Mouse (Mus musculus) embryonic facial prominence, embryonic 13.5 days (tissue): ENCODE measurements around the gene Wfdc11. TPM values are rescaled to one million over a fixed set of nuclear protein-coding genes. Genes with fewer than 3 reads are reported as not detected.
"Not testable (repeated sequence)": the region's sequence is repeated elsewhere in the genome, so short reads cannot be mapped to it uniquely, and the experiment has no call there.

ENCODE experiments used
- ATAC-seq: fragments of 200-750 bp; cut with Nextera tagmentation; 2 replicates; pipeline ENCODE4 v1.8.0; 2017; ENCODE audit warnings: low read depth; ENCODE audit not compliant: insufficient number of reproducible peaks, insufficient read depth, low FRiP score, low TSS enrichment
- H3K27ac ChIP-seq: fragments of 300-500 bp; sonication (generic); 2 replicates; pipeline ENCODE4 v1.5.1; 2015; ENCODE audit warnings: moderate library complexity, mild to moderate bottlenecking, inconsistent platforms
- H3K27me3 ChIP-seq: fragments of 300-500 bp; sonication (generic); 2 replicates; pipeline ENCODE4 v1.6.1; 2015; ENCODE audit warnings: mild to moderate bottlenecking, inconsistent platforms
- H3K36me3 ChIP-seq: fragments of 300-500 bp; sonication (generic); 2 replicates; pipeline ENCODE4 v1.6.1; 2015; ENCODE audit warnings: mild to moderate bottlenecking, inconsistent platforms
- H3K4me1 ChIP-seq: fragments of 300-500 bp; sonication (generic); 2 replicates; pipeline ENCODE4 v1.6.1; 2015; ENCODE audit warnings: inconsistent platforms
- H3K4me2 ChIP-seq: fragments of 300-500 bp; sonication (generic); 2 replicates; pipeline ENCODE4 v1.6.1; 2015; ENCODE audit warnings: moderate library complexity, mild to moderate bottlenecking, inconsistent platforms
- H3K4me3 ChIP-seq: fragments of 300-500 bp; sonication (generic); 2 replicates; pipeline ENCODE4 v1.5.1; 2015; ENCODE audit warnings: mild to moderate bottlenecking, inconsistent platforms
- H3K9ac ChIP-seq: fragments of 300-500 bp; sonication (generic); 2 replicates; pipeline ENCODE4 v1.6.1; 2015; ENCODE audit warnings: mild to moderate bottlenecking, inconsistent platforms
- H3K9me3 ChIP-seq: fragments of 300-500 bp; sonication (generic); 2 replicates; pipeline ENCODE4 v1.6.1; 2016; ENCODE audit warnings: inconsistent platforms
- whole genome bisulfite sequencing: fragments of 180-500 bp; shearing (Covaris S2); methylation state at CpG from one replicate; pipeline ENCODE4 v1.1.7; 2015; ENCODE audit warnings: mixed read lengths; 5-methylcytosine and 5-hydroxymethylcytosine counted together
- polyA plus RNA-seq: library from polyadenylated mRNA; unstranded; fragments of >200 nt; fragmentation: Nextera tagmentation; extraction: Ambion mirVana; gene quantifications from 2 replicates; pipeline ENCODE4 v1.2.1, GENCODE M21; 2015

Wfdc11 gene
- polyA plus RNA-seq, 1 experiment from 2014 or later = not detected

- H3K36me3 ChIP-seq = no peaks in the 10 kb centered on the region
- no peak overlapping the region for H3K9ac ChIP-seq
- no peaks in the 10 kb centered on the region for H3K4me1 ChIP-seq
- WGBS = 77% methylated on average over 9 of the region's 9 CpGs
- H3K27ac ChIP-seq = no peak overlapping the region
- no peak for ATAC-seq
- no peak overlapping the region for H3K4me2 ChIP-seq
- H3K4me3 ChIP-seq = no peak overlapping the region
- H3K9me3 ChIP-seq = no peaks in the 10 kb centered on the region
- H3K27me3 ChIP-seq = no peaks in the 10 kb centered on the region
Measured at GRCm38 (mm10) chr2:164635266-164635665, 38.6 kb downstream of the Wfdc11 start.

GRCm38 (mm10) chr2:164621775-164622174 lies 52.1 kb downstream of the Wfdc11 start:
- H3K27me3 ChIP-seq = no peaks in the 10 kb centered on the region
- no peak for ATAC-seq
- H3K27ac ChIP-seq = no peak overlapping the region
- no peak overlapping the region for H3K9ac ChIP-seq
- no peaks in the 10 kb centered on the region for H3K9me3 ChIP-seq
- 87% methylated on average over 4 of the region's 4 CpGs for WGBS
- no peak overlapping the region for H3K4me3 ChIP-seq
- no peaks in the 10 kb centered on the region for H3K4me1 ChIP-seq
- H3K36me3 ChIP-seq = no peaks in the 10 kb centered on the region
- H3K4me2 ChIP-seq = no peak overlapping the region

DNA sequence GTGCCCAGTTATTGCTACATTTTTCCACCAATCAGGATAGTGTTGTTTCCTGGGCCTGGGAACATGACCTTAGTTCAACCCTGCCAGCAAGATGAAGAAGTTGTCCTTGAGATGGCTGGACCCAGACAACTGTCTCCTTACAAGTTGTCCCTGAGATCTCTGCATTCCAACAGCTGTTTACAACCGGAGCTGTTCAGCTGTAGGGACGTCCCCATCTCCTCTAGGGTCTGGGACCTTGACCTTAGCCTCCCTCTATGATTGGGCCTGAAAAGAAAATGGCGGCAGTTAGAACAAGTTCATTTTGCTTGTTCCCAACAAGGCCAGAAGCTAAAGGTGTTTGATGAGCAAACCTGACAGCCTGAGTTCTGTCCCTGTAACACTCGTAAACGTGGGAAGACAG lies 54.8 kb downstream of the Wfdc11 start:
- Histone ChIP-seq H3K9ac (no peak overlapping the region), H3K27ac (no peak overlapping the region), H3K4me1 (no peaks in the 10 kb centered on the region), H3K9me3 (no peaks in the 10 kb centered on the region), H3K4me2 (no peak overlapping the region), H3K27me3 (no peaks in the 10 kb centered on the region), H3K36me3 (no peaks in the 10 kb centered on the region), H3K4me3 (no peak overlapping the region)
- 70% methylated on average over 5 of the region's 5 CpGs for WGBS
- ATAC-seq = no peak

DNA sequence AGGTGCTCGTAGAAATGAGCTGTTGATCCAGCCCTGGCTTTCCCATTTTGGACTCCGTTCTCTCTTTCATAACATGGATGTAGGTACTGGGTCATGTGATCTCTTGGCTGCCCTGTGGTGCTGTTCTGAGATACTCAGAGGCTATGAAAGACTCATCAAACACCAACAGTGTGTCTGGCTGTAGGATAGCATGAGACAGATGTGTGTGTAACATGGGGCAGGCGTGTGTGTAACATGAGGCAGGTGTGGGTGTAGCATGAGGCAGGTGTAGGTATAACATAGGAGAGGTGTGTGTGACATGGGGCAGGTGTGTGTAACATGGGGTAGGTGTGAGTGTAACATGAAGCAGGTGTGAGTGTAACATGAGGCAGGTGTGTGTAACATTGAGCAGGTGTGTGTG lies 58.5 kb downstream of the Wfdc11 start:
- Histone ChIP-seq H3K27ac (no peak overlapping the region), H3K4me3 (no peak overlapping the region), H3K4me1 (peaks cover 8% of the 10 kb centered on the region), H3K27me3 (no peaks in the 10 kb centered on the region), H3K36me3 (no peaks in the 10 kb centered on the region), H3K4me2 (no peak overlapping the region), H3K9ac (no peak overlapping the region), H3K9me3 (no peaks in the 10 kb centered on the region)
- no peak for ATAC-seq
- WGBS = 91% methylated on average over 3 of the region's 3 CpGs

- H3K4me1 ChIP-seq, H3K9ac ChIP-seq, H3K36me3 ChIP-seq, H3K9me3 ChIP-seq, H3K4me3 ChIP-seq, H3K27ac ChIP-seq, H3K4me2 ChIP-seq, ATAC-seq, H3K27me3 ChIP-seq: not testable (repeated sequence)
- WGBS = 60% methylated on average over 8 of the region's 8 CpGs
Measured at GRCm38 (mm10) chr2:164613471-164613870, 60.4 kb downstream of the Wfdc11 start, which contains the start of the genes Wfdc6b and Wfdc8. Gene Wfdc6b (plus strand): TSS chr2:164613522. Gene Wfdc8 (minus strand): TSS chr2:164613626.

Other genes starting within 250 kb of the Wfdc11 start
- gene Sdc4, start 230.2 kb downstream of the Wfdc11 start, polyA plus RNA-seq = 81.5 and 87.8 TPM in 2 replicates
- 56.0 and 65.9 TPM in 2 replicates for gene Sys1, start 217.1 kb downstream of the Wfdc11 start, polyA plus RNA-seq
- gene Gm20458, start 213.1 kb downstream of the Wfdc11 start, polyA plus RNA-seq = 7.7 and 8.3 TPM in 2 replicates
- gene Trp53tg5, start 200.4 kb downstream of the Wfdc11 start, polyA plus RNA-seq = not detected in 2 replicates
- 2.1 and 3.0 TPM in 2 replicates for gene Dbndd2, start 188.0 kb downstream of the Wfdc11 start, polyA plus RNA-seq
- 49.6 and 52.6 TPM in 2 replicates for gene Pigt, start 176.6 kb downstream of the Wfdc11 start, polyA plus RNA-seq
- 46.5 and 53.4 TPM in 2 replicates for gene Wfdc2, start 111.7 kb downstream of the Wfdc11 start, polyA plus RNA-seq
- gene Spint3, start 100.6 kb downstream of the Wfdc11 start, polyA plus RNA-seq = not detected in 2 replicates
- 0.80 TPM in 1 of 2 replicates, not detected in the other for gene Wfdc6a, start 88.6 kb downstream of the Wfdc11 start, polyA plus RNA-seq
- not detected in 2 replicates for gene Eppin, start 80.5 kb downstream of the Wfdc11 start, polyA plus RNA-seq
- not detected in 2 replicates for gene Wfdc6b, start 60.6 kb downstream of the Wfdc11 start, polyA plus RNA-seq
- gene Wfdc8, start 60.5 kb downstream of the Wfdc11 start, polyA plus RNA-seq = not detected in 2 replicates
- not detected in 2 replicates for gene Wfdc16, start 35.3 kb downstream of the Wfdc11 start, polyA plus RNA-seq
- gene Wfdc10, start 18.0 kb downstream of the Wfdc11 start, polyA plus RNA-seq = 0.89 TPM in 1 of 2 replicates, not detected in the other
- not detected in 2 replicates for gene Wfdc9, start 17.5 kb downstream of the Wfdc11 start, polyA plus RNA-seq
- not detected in 2 replicates for gene Wfdc13, start 11.0 kb upstream of the Wfdc11 start, polyA plus RNA-seq
- gene Spint4, start 24.4 kb upstream of the Wfdc11 start, polyA plus RNA-seq = not detected in 2 replicates
- not detected in 2 replicates for gene Spint5, start 41.2 kb upstream of the Wfdc11 start, polyA plus RNA-seq
- 0.58 and 0.93 TPM in 2 replicates for gene Wfdc3, start 71.8 kb upstream of the Wfdc11 start, polyA plus RNA-seq
- 79.6 and 83.1 TPM in 2 replicates for gene Dnttip1, start 71.9 kb upstream of the Wfdc11 start, polyA plus RNA-seq
- 410 and 448 TPM in 2 replicates for gene Ube2c, start 95.8 kb upstream of the Wfdc11 start, polyA plus RNA-seq
- gene Tnnc2, start 105.9 kb upstream of the Wfdc11 start, polyA plus RNA-seq = 16.7 and 17.2 TPM in 2 replicates
- gene Snx21, start 111.7 kb upstream of the Wfdc11 start, polyA plus RNA-seq = 23.4 and 25.0 TPM in 2 replicates
- 18.4 and 19.5 TPM in 2 replicates for gene Acot8, start 130.8 kb upstream of the Wfdc11 start, polyA plus RNA-seq
- 7.0 and 7.9 TPM in 2 replicates for gene Zswim3, start 131.0 kb upstream of the Wfdc11 start, polyA plus RNA-seq
- gene Zswim1, start 148.6 kb upstream of the Wfdc11 start, polyA plus RNA-seq = 17.7 and 20.3 TPM in 2 replicates
- gene Spata25, start 154.4 kb upstream of the Wfdc11 start, polyA plus RNA-seq = not detected in 2 replicates
- 129 and 139 TPM in 2 replicates for gene Ctsa, start 158.8 kb upstream of the Wfdc11 start, polyA plus RNA-seq
- gene Neurl2, start 159.4 kb upstream of the Wfdc11 start, polyA plus RNA-seq = 8.4 and 9.0 TPM in 2 replicates
- 67.4 and 69.8 TPM in 2 replicates for gene Pltp, start 183.6 kb upstream of the Wfdc11 start, polyA plus RNA-seq
- 78.4 and 78.8 TPM in 2 replicates for gene Pcif1, start 205.2 kb upstream of the Wfdc11 start, polyA plus RNA-seq
- 15.5 and 16.1 TPM in 2 replicates for gene Zfp335, start 237.7 kb upstream of the Wfdc11 start, polyA plus RNA-seq